In the genomic region with DNA sequence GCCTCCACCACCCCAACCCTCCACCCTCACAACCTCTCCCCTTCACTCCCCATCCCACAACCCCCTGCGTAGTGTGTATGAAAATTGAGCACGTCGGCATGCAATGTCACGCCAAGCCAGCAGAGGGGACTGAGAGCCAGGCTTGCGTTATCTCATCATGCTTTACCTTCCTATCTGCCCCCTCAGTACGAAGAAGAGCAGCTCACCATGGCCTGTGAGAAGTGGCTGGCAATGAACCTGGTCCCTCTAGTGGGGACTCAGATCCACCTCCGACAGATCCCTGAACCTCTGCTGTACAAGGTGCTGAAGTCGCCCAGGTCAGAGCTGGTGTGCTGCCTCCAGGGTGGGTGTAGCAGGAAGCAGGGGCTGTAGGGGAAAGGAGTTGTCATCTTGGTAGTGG, we compare ENCODE assay signal across 14 mouse cellular contexts. TPM values are rescaled to one million over a fixed set of nuclear protein-coding genes. Genes with fewer than 3 reads are reported as not detected.
DNase-seq lines count a peak whose midpoint lies in the region; ATAC-seq and TF ChIP-seq lines count a peak whose summit lies in the region.
"Had no signal": no experiment of that assay in that cellular context is flagged by ENCODE, and none has a peak within 500 bp of the region (broad histone marks: within the 10 kb centered on the region; RNA-seq: fewer than 3 reads in every experiment).

No protein-coding gene starts in this region.

- TF ChIP-seq CTCF in lung, postnatal 0 days (IDR thresholded peaks at IDR 0.05) = peak; percentile 54
- TF ChIP-seq CTCF in cortical plate, adult 2 months (IDR thresholded peaks at IDR 0.05; ENCODE audit: extremely low read depth, insufficient read depth, low read length) = peak; percentile 31; the same call in 1 of the 2 replicates
- TF ChIP-seq CTCF in stomach, postnatal 0 days (IDR thresholded peaks at IDR 0.05; ENCODE audit: low read depth) = peak; percentile 55

- H3K27ac ChIP-seq in lung, postnatal 0 days (ENCODE audit: low read length) = no peak overlapping the region
- H3K27ac ChIP-seq in ES-E14 (ENCODE audit: insufficient read depth, low read depth, low read length, poor library complexity, severe bottlenecking) = no peak overlapping the region
- no peak overlapping the region for H3K27ac ChIP-seq in cortical plate, adult 2 months (ENCODE audit: insufficient read depth, low read length)
- no peak overlapping the region for H3K27ac ChIP-seq in stomach, postnatal 0 days (replicated peaks)
- H3K27ac ChIP-seq: embryonic facial prominence, embryonic 15.5 days; heart, embryonic 15.5 days; kidney, embryonic 15.5 days had no signal

- no peak for ATAC-seq in lung, postnatal 0 days
- no peak for ATAC-seq in stomach, postnatal 0 days (ENCODE audit: low FRiP score, low TSS enrichment)

- H3K4me3 ChIP-seq in lung, postnatal 0 days (ENCODE audit: low read depth, low read length) = no peak overlapping the region
- H3K4me3 ChIP-seq in ES-E14 (ENCODE audit: insufficient read depth in 1 of 2, low read depth in 1 of 2, low read length in 2 of 2, poor library complexity in 1 of 2, severe bottlenecking in 1 of 2) = no peak overlapping the region
- no peak overlapping the region for H3K4me3 ChIP-seq in cortical plate, adult 2 months (ENCODE audit: insufficient read depth, low read length)
- no peak overlapping the region for H3K4me3 ChIP-seq in stomach, postnatal 0 days (ENCODE audit: low read depth, low read length)
- H3K4me3 ChIP-seq: embryonic facial prominence, embryonic 15.5 days; heart, embryonic 15.5 days; kidney, embryonic 15.5 days; myocyte had no signal

- H3K9me3 ChIP-seq in lung, postnatal 0 days (ENCODE audit: low read length) = no peaks in the 10 kb centered on the region
- H3K9me3 ChIP-seq in ES-E14 (ENCODE audit: control insufficient read depth, insufficient read depth, low read depth, low read length) = no peaks in the 10 kb centered on the region
- H3K9me3 ChIP-seq in stomach, postnatal 0 days (ENCODE audit: control insufficient read depth, low read length) = no peaks in the 10 kb centered on the region
- H3K9me3 ChIP-seq: embryonic facial prominence, embryonic 15.5 days; heart, embryonic 15.5 days; kidney, embryonic 15.5 days had no signal

- H3K36me3 ChIP-seq in lung, postnatal 0 days (ENCODE audit: insufficient read depth, low read length) = no peaks in the 10 kb centered on the region
- H3K36me3 ChIP-seq in ES-E14 (ENCODE audit: control insufficient read depth, insufficient read depth, low read length, poor library complexity, severe bottlenecking) = no peaks in the 10 kb centered on the region
- no peaks in the 10 kb centered on the region for H3K36me3 ChIP-seq in stomach, postnatal 0 days (ENCODE audit: control insufficient read depth, insufficient read depth, low read length)
- H3K36me3 ChIP-seq: embryonic facial prominence, embryonic 15.5 days; heart, embryonic 15.5 days; kidney, embryonic 15.5 days had no signal

- in situ Hi-C loops in ES-E14 (cut with MboI; ENCODE audit: low sequenced_read_pairs in 2 of 2, unreplicated experiment in 2 of 2) = no loop called here

- no peak for DNase-seq in lung, postnatal 0 days (ENCODE audit: low spot score)
- DNase-seq in lung, postnatal 14 days = no peak
- peak; percentile 47 for DNase-seq in ES-E14 (ENCODE audit: low read depth, low spot score)
- no peak for DNase-seq in stomach, postnatal 0 days (ENCODE audit: low spot score)
- DNase-seq in urinary bladder, postnatal 36 days (ENCODE audit: low spot score in 2 of 2) = no peak
- DNase-seq in right cerebral cortex, postnatal 25 days = no peak
- no peak for DNase-seq in gastrocnemius, postnatal 4 days (ENCODE audit: low spot score in 2 of 2)
- DNase-seq: lung, postnatal 10 days; right cerebral cortex, adult 18-20 months had no signal

- 71% methylated on average over 8 of the region's 8 CpGs for WGBS in lung, postnatal 0 days
- 73% methylated on average over 8 of the region's 8 CpGs for WGBS in stomach, postnatal 0 days

- no peak overlapping the region for H3K9ac ChIP-seq in lung, postnatal 0 days (replicated peaks; ENCODE audit: low read depth)
- no peak overlapping the region; the same call in 1 of the 2 replicates for H3K9ac ChIP-seq in ES-E14 (ENCODE audit: insufficient read depth, low read depth, low read length, poor library complexity, severe bottlenecking)
- H3K9ac ChIP-seq in stomach, postnatal 0 days (ENCODE audit: low read length) = no peak overlapping the region
- H3K9ac ChIP-seq: embryonic facial prominence, embryonic 15.5 days; heart, embryonic 15.5 days; kidney, embryonic 15.5 days had no signal

- no peaks in the 10 kb centered on the region for H3K4me1 ChIP-seq in lung, postnatal 0 days (ENCODE audit: insufficient read depth, low read depth, low read length)
- H3K4me1 ChIP-seq in ES-E14 (ENCODE audit: control insufficient read depth in 2 of 2, insufficient read depth in 2 of 2, low read length in 2 of 2, poor library complexity in 1 of 2) = peaks cover 0 to 7% of the 10 kb centered on the region in 2 experiments; a peak in 2 of 4 replicates
- H3K4me1 ChIP-seq in cortical plate, adult 2 months (ENCODE audit: control insufficient read depth, insufficient read depth, low read length) = no peaks in the 10 kb centered on the region
- H3K4me1 ChIP-seq in stomach, postnatal 0 days (replicated peaks; ENCODE audit: control insufficient read depth, insufficient read depth) = no peaks in the 10 kb centered on the region
- H3K4me1 ChIP-seq: embryonic facial prominence, embryonic 15.5 days; kidney, embryonic 15.5 days had no signal

- no peaks in the 10 kb centered on the region for H3K27me3 ChIP-seq in lung, postnatal 0 days (replicated peaks; ENCODE audit: insufficient read depth, low read length)
- H3K27me3 ChIP-seq in stomach, postnatal 0 days (ENCODE audit: control insufficient read depth, insufficient read depth, low read length) = no peaks in the 10 kb centered on the region
- H3K27me3 ChIP-seq: embryonic facial prominence, embryonic 15.5 days; heart, embryonic 15.5 days; kidney, embryonic 15.5 days had no signal

- no peak for TF ChIP-seq EP300 in lung, postnatal 0 days (IDR thresholded peaks at IDR 0.05)
- TF ChIP-seq EP300 in stomach, postnatal 0 days (optimal IDR thresholded peaks at IDR 0.05) = no peak

- TF ChIP-seq POLR2A in cortical plate, adult 2 months (IDR thresholded peaks at IDR 0.05; ENCODE audit: extremely low read depth, insufficient read depth, low read length) = no peak

- H3K4me2 ChIP-seq in lung, postnatal 0 days (replicated peaks; ENCODE audit: low read depth, low read length) = no peak overlapping the region
- H3K4me2 ChIP-seq in stomach, postnatal 0 days (replicated peaks; ENCODE audit: low read depth) = no peak overlapping the region
- H3K4me2 ChIP-seq: embryonic facial prominence, embryonic 15.5 days; heart, embryonic 15.5 days; kidney, embryonic 15.5 days had no signal

TF ChIP-seq in ES-E14, 5 proteins besides CTCF, POLR2A, EP300 and RAD21:
- TF ChIP-seq MAFK (IDR thresholded peaks at IDR 0.05; ENCODE audit: insufficient read depth, low read depth, low read length) (no peak), HCFC1 (IDR thresholded peaks at IDR 0.05; ENCODE audit: borderline replicate concordance, insufficient read depth, low read length) (no peak), ZC3H11A (IDR thresholded peaks at IDR 0.05; ENCODE audit: borderline replicate concordance, low read depth, low read length) (no peak), CHD2 (IDR thresholded peaks at IDR 0.05; ENCODE audit: low read depth, low read length) (no peak), ZNF384 (IDR thresholded peaks at IDR 0.05; ENCODE audit: low read depth, low read length) (no peak)

RNA-seq across cellular contexts. Expression of a gene that starts 22.9 kb away (rescaled TPM):
- polyA plus RNA-seq in lung, postnatal 0 days (2015; fragmentation: Nextera tagmentation; extraction: Ambion mirVana) = 0.08 TPM in 1 of 2 replicates, not detected in the other
- total RNA-seq in ES-E14 (2012; rRNA removed) = 0.09 TPM in 1 of 2 replicates, not detected in the other
- 0.68 and 0.86 TPM in 2 replicates for polyA plus RNA-seq in cortical plate, adult 2 months (2012; rRNA removed)
- 0.05 TPM in 1 of 2 replicates, not detected in the other for polyA plus RNA-seq in stomach, postnatal 0 days (2015; fragmentation: Nextera tagmentation; extraction: Ambion mirVana)
- under 1 TPM in 1 of 2 experiments, not detected in 1; 0.10 TPM for total RNA-seq in gastrocnemius, postnatal 4 days (2021)
- polyA plus RNA-seq: embryonic facial prominence, embryonic 15.5 days; kidney, embryonic 15.5 days; myocyte had no signal
